Mouse (Mus musculus) erythroblast, adult 5-6 weeks (primary cell): ENCODE data around the gene Apon. TPM values are rescaled to one million over a fixed set of nuclear protein-coding genes. Genes with fewer than 3 reads are reported as not detected.

Source experiments
- ATAC-seq: replicated peaks from 2 replicates; pipeline ENCODE4 v1.8.0; 2016; ENCODE audit warnings: moderate number of reproducible peaks, mild to moderate bottlenecking, moderate TSS enrichment, inconsistent platforms; ENCODE audit not compliant: poor library complexity, low FRiP score, severe bottlenecking
- total RNA-seq, 2 experiments: library from RNA; stranded (forward) in 1 of 2; stranded (reverse) in 1 of 2; fragments of 150-400 nt in 1 of 2; fragments of 200-764, 138-1000 nt in 1 of 2; gene quantifications; 2 replicates each; pipeline versions ENCODE4 v1.2.3 to v1.2.4; 2015 to 2017; ENCODE audit warnings: low replicate concordance in 2 of 2

The Apon gene
- total RNA-seq, 2 experiments from 2014 or later: not detected

GRCm38 (mm10) chr10:128303126-128304021, 49.5 kb downstream of the Apon start, which contains the start of gene Pan2:
Gene Pan2 (plus strand): TSS chr10:128303335.
- peak; percentile 96 for ATAC-seq

Other genes starting within 250 kb of the Apon start
- not detected in 2 replicates for gene Hsd17b6, start 246.5 kb upstream of the Apon start, total RNA-seq (2015; ENCODE audit: low replicate concordance)
- gene Hsd17b6, start 246.5 kb upstream of the Apon start, total RNA-seq (2017; ENCODE audit: low replicate concordance): not detected in 2 replicates
- 37.6 and 56.5 TPM in 2 replicates for gene Prim1, start 238.9 kb upstream of the Apon start, total RNA-seq (2015; ENCODE audit: low replicate concordance)
- 44.7 and 56.1 TPM in 2 replicates for gene Prim1, start 238.9 kb upstream of the Apon start, total RNA-seq (2017; ENCODE audit: low replicate concordance)
- 219 and 262 TPM in 2 replicates for gene Naca, start 218.5 kb upstream of the Apon start, total RNA-seq (2015; ENCODE audit: low replicate concordance)
- gene Naca, start 218.5 kb upstream of the Apon start, total RNA-seq (2017; ENCODE audit: low replicate concordance): 350 and 361 TPM in 2 replicates
- 44.0 and 46.6 TPM in 2 replicates for gene Ptges3, start 195.1 kb upstream of the Apon start, total RNA-seq (2015; ENCODE audit: low replicate concordance)
- 65.1 and 65.8 TPM in 2 replicates for gene Ptges3, start 195.1 kb upstream of the Apon start, total RNA-seq (2017; ENCODE audit: low replicate concordance)
- 477 and 544 TPM in 2 replicates for gene Atp5b, start 170.8 kb upstream of the Apon start, total RNA-seq (2015; ENCODE audit: low replicate concordance)
- gene Atp5b, start 170.8 kb upstream of the Apon start, total RNA-seq (2017; ENCODE audit: low replicate concordance): 410 and 537 TPM in 2 replicates
- gene Baz2a, start 162.5 kb upstream of the Apon start, total RNA-seq (2015; ENCODE audit: low replicate concordance): 80.3 and 86.5 TPM in 2 replicates
- gene Baz2a, start 162.5 kb upstream of the Apon start, total RNA-seq (2017; ENCODE audit: low replicate concordance): 71.0 and 73.5 TPM in 2 replicates
- 1.9 and 5.0 TPM in 2 replicates for gene Rbms2, start 73.8 kb upstream of the Apon start, total RNA-seq (2015; ENCODE audit: low replicate concordance)
- gene Rbms2, start 73.8 kb upstream of the Apon start, total RNA-seq (2017; ENCODE audit: low replicate concordance): 0.51 and 6.8 TPM in 2 replicates
- 3.8 TPM in 2 replicates for gene Gls2, start 59.6 kb upstream of the Apon start, total RNA-seq (2015; ENCODE audit: low replicate concordance)
- gene Gls2, start 59.6 kb upstream of the Apon start, total RNA-seq (2017; ENCODE audit: low replicate concordance): 0.60 and 0.84 TPM in 2 replicates
- gene Spryd4, start 42.3 kb upstream of the Apon start, total RNA-seq (2015; ENCODE audit: low replicate concordance): 6.3 and 6.7 TPM in 2 replicates
- gene Spryd4, start 42.3 kb upstream of the Apon start, total RNA-seq (2017; ENCODE audit: low replicate concordance): 1.4 and 3.1 TPM in 2 replicates
- gene Mip, start 28.3 kb upstream of the Apon start, total RNA-seq (2015; ENCODE audit: low replicate concordance): not detected in 2 replicates
- 0.84 and 0.85 TPM in 2 replicates for gene Mip, start 28.3 kb upstream of the Apon start, total RNA-seq (2017; ENCODE audit: low replicate concordance)
- 4.0 and 6.3 TPM in 2 replicates for gene Timeless, start 22.0 kb upstream of the Apon start, total RNA-seq (2015; ENCODE audit: low replicate concordance)
- 39.4 and 44.5 TPM in 2 replicates for gene Timeless, start 22.0 kb upstream of the Apon start, total RNA-seq (2017; ENCODE audit: low replicate concordance)
- gene Apof, start 14.6 kb downstream of the Apon start, total RNA-seq (2015; ENCODE audit: low replicate concordance): not detected in 2 replicates
- gene Apof, start 14.6 kb downstream of the Apon start, total RNA-seq (2017; ENCODE audit: low replicate concordance): not detected in 2 replicates
- gene Stat2, start 16.5 kb downstream of the Apon start, total RNA-seq (2015; ENCODE audit: low replicate concordance): 14.8 and 25.1 TPM in 2 replicates
- 16.0 and 25.2 TPM in 2 replicates for gene Stat2, start 16.5 kb downstream of the Apon start, total RNA-seq (2017; ENCODE audit: low replicate concordance)
- gene Il23a, start 44.7 kb downstream of the Apon start, total RNA-seq (2015; ENCODE audit: low replicate concordance): not detected in 2 replicates
- gene Il23a, start 44.7 kb downstream of the Apon start, total RNA-seq (2017; ENCODE audit: low replicate concordance): not detected in 2 replicates
- 7.9 and 8.8 TPM in 2 replicates for gene Pan2, start 49.2 kb downstream of the Apon start, total RNA-seq (2015; ENCODE audit: low replicate concordance)
- gene Pan2, start 49.2 kb downstream of the Apon start, total RNA-seq (2017; ENCODE audit: low replicate concordance): 7.5 and 8.9 TPM in 2 replicates
- 30.7 and 48.6 TPM in 2 replicates for gene Cnpy2, start 68.4 kb downstream of the Apon start, total RNA-seq (2015; ENCODE audit: low replicate concordance)
- 15.5 and 38.3 TPM in 2 replicates for gene Cnpy2, start 68.4 kb downstream of the Apon start, total RNA-seq (2017; ENCODE audit: low replicate concordance)
- gene Cs, start 83.6 kb downstream of the Apon start, total RNA-seq (2015; ENCODE audit: low replicate concordance): 60.5 and 67.5 TPM in 2 replicates
- 26.2 and 30.6 TPM in 2 replicates for gene Cs, start 83.6 kb downstream of the Apon start, total RNA-seq (2017; ENCODE audit: low replicate concordance)
- 1.9 and 5.6 TPM in 2 replicates for gene Coq10a, start 114.9 kb downstream of the Apon start, total RNA-seq (2015; ENCODE audit: low replicate concordance)
- 2.8 and 3.2 TPM in 2 replicates for gene Coq10a, start 114.9 kb downstream of the Apon start, total RNA-seq (2017; ENCODE audit: low replicate concordance)
- 7.7 and 30.0 TPM in 2 replicates for gene Ankrd52, start 123.0 kb downstream of the Apon start, total RNA-seq (2015; ENCODE audit: low replicate concordance)
- 2.9 and 3.5 TPM in 2 replicates for gene Ankrd52, start 123.0 kb downstream of the Apon start, total RNA-seq (2017; ENCODE audit: low replicate concordance)
- not detected in 2 replicates for gene Slc39a5, start 147.1 kb downstream of the Apon start, total RNA-seq (2015; ENCODE audit: low replicate concordance)
- not detected in 2 replicates for gene Slc39a5, start 147.1 kb downstream of the Apon start, total RNA-seq (2017; ENCODE audit: low replicate concordance)
- 11.1 and 20.1 TPM in 2 replicates for gene Nabp2, start 157.4 kb downstream of the Apon start, total RNA-seq (2015; ENCODE audit: low replicate concordance)
- 7.4 and 15.2 TPM in 2 replicates for gene Nabp2, start 157.4 kb downstream of the Apon start, total RNA-seq (2017; ENCODE audit: low replicate concordance)
- gene Rnf41, start 157.6 kb downstream of the Apon start, total RNA-seq (2015; ENCODE audit: low replicate concordance): 2.9 and 4.6 TPM in 2 replicates
- 2.9 and 3.3 TPM in 2 replicates for gene Rnf41, start 157.6 kb downstream of the Apon start, total RNA-seq (2017; ENCODE audit: low replicate concordance)
- 22.1 and 31.6 TPM in 2 replicates for gene Smarcc2, start 205.2 kb downstream of the Apon start, total RNA-seq (2015; ENCODE audit: low replicate concordance)
- gene Smarcc2, start 205.2 kb downstream of the Apon start, total RNA-seq (2017; ENCODE audit: low replicate concordance): 29.0 and 34.7 TPM in 2 replicates
- gene Myl6, start 240.0 kb downstream of the Apon start, total RNA-seq (2015; ENCODE audit: low replicate concordance): 410 and 475 TPM in 2 replicates
- gene Myl6, start 240.0 kb downstream of the Apon start, total RNA-seq (2017; ENCODE audit: low replicate concordance): 558 TPM in 2 replicates
- gene Myl6b, start 244.6 kb downstream of the Apon start, total RNA-seq (2015; ENCODE audit: low replicate concordance): 5.4 TPM in 1 of 2 replicates, not detected in the other
- gene Myl6b, start 244.6 kb downstream of the Apon start, total RNA-seq (2017; ENCODE audit: low replicate concordance): 0.85 TPM in 1 of 2 replicates, not detected in the other